Comparison of ENCODE assay signal across 16 mouse cellular contexts in genomic region chr5:139405478-139405877, GRCm38 (mm10). TPM values are rescaled to one million over a fixed set of nuclear protein-coding genes. Genes with fewer than 3 reads are reported as not detected.
DNase-seq lines count a peak whose midpoint lies in the region; ATAC-seq and TF ChIP-seq lines count a peak whose summit lies in the region.
"Had no signal": no experiment of that assay in that cellular context is flagged by ENCODE, and none has a peak within 500 bp of the region (broad histone marks: within the 10 kb centered on the region; RNA-seq: fewer than 3 reads in every experiment).

No protein-coding gene starts in this region.

- 78% methylated on average over 7 of the region's 7 CpGs for WGBS in heart, embryonic 10.5 days
- 52% methylated on average over 7 of the region's 7 CpGs for WGBS in liver, embryonic 11.5 days
- WGBS in stomach, postnatal 0 days, result 74% methylated on average over 7 of the region's 7 CpGs

- TF ChIP-seq CTCF in stomach, postnatal 0 days (IDR thresholded peaks at IDR 0.05; ENCODE audit: low read depth), result no peak

- ATAC-seq in liver, embryonic 11.5 days (replicated peaks; ENCODE audit: low FRiP score), result 0 out of 2 replicates have a peak, but pooled peaks have one; percentile 42
- no peak for ATAC-seq in stomach, postnatal 0 days (ENCODE audit: low FRiP score, low TSS enrichment)

- peaks cover 31% of the 10 kb centered on the region for H3K27me3 ChIP-seq in heart, embryonic 10.5 days (ENCODE audit: insufficient read depth, poor library complexity, severe bottlenecking)
- H3K27me3 ChIP-seq in liver, embryonic 11.5 days (replicated peaks; ENCODE audit: control insufficient read depth, insufficient read depth, low read length), result no peaks in the 10 kb centered on the region
- H3K27me3 ChIP-seq in stomach, postnatal 0 days (ENCODE audit: control insufficient read depth, insufficient read depth, low read length), result no peaks in the 10 kb centered on the region
- H3K27me3 ChIP-seq: lung, embryonic 15.5 days had no signal

- H3K36me3 ChIP-seq in heart, embryonic 10.5 days, result no peaks in the 10 kb centered on the region
- H3K36me3 ChIP-seq in liver, embryonic 11.5 days (ENCODE audit: control insufficient read depth, insufficient read depth, low read length), result no peaks in the 10 kb centered on the region
- no peaks in the 10 kb centered on the region for H3K36me3 ChIP-seq in stomach, postnatal 0 days (ENCODE audit: control insufficient read depth, insufficient read depth, low read length)
- H3K36me3 ChIP-seq: lung, embryonic 15.5 days had no signal

- TF ChIP-seq EP300 in stomach, postnatal 0 days (optimal IDR thresholded peaks at IDR 0.05), result no peak

- H3K9me3 ChIP-seq in heart, embryonic 10.5 days, result no peaks in the 10 kb centered on the region
- H3K9me3 ChIP-seq in liver, embryonic 11.5 days (ENCODE audit: control insufficient read depth, low read length), result no peaks in the 10 kb centered on the region
- no peaks in the 10 kb centered on the region for H3K9me3 ChIP-seq in stomach, postnatal 0 days (ENCODE audit: control insufficient read depth, low read length)
- H3K9me3 ChIP-seq: lung, embryonic 15.5 days had no signal

- DNase-seq in heart, embryonic 10.5 days (ENCODE audit: low spot score), result no peak
- no peak for DNase-seq in heart, postnatal 25 days (ENCODE audit: low spot score)
- DNase-seq in retina, embryonic 14.5 days (ENCODE audit: low spot score), result peak; percentile 37
- DNase-seq in retina, postnatal 1 day, result no peak
- no peak for DNase-seq in liver, embryonic 11.5 days (ENCODE audit: low spot score)
- DNase-seq in stomach, postnatal 0 days (ENCODE audit: low spot score), result no peak
- no peak for DNase-seq in layer of hippocampus, adult 9-10 months (ENCODE audit: low spot score)
- DNase-seq in urinary bladder, postnatal 4 days (ENCODE audit: low spot score in 2 of 2), result no peak
- DNase-seq: adrenal gland, adult 8-10 months; B cell, adult 2 months; cerebellum, postnatal 25 days had no signal

- H3K4me2 ChIP-seq in liver, embryonic 11.5 days, result peak overlapping the region; percentile 16
- H3K4me2 ChIP-seq in stomach, postnatal 0 days (replicated peaks; ENCODE audit: low read depth), result 0 out of 2 replicates have a peak overlapping the region, but pooled peaks have one; percentile 3
- H3K4me2 ChIP-seq: lung, embryonic 15.5 days had no signal

- H3K9ac ChIP-seq in liver, embryonic 11.5 days (ENCODE audit: low read depth, low read length), result peak overlapping the region; percentile 46; the same call in 1 of the 2 replicates
- no peak overlapping the region for H3K9ac ChIP-seq in stomach, postnatal 0 days (ENCODE audit: low read length)
- H3K9ac ChIP-seq: lung, embryonic 15.5 days had no signal

- no peak overlapping the region for H3K4me3 ChIP-seq in heart, embryonic 10.5 days
- H3K4me3 ChIP-seq in liver, embryonic 11.5 days (ENCODE audit: low read depth, low read length), result no peak overlapping the region
- H3K4me3 ChIP-seq in stomach, postnatal 0 days (ENCODE audit: low read depth, low read length), result no peak overlapping the region
- H3K4me3 ChIP-seq: lung, embryonic 15.5 days had no signal

- peak overlapping the region; percentile 48 for H3K27ac ChIP-seq in heart, embryonic 10.5 days
- peak overlapping the region; percentile 71; the same call in 1 of the 2 replicates for H3K27ac ChIP-seq in liver, embryonic 11.5 days (ENCODE audit: low read depth, low read length)
- H3K27ac ChIP-seq in stomach, postnatal 0 days (replicated peaks), result no peak overlapping the region
- H3K27ac ChIP-seq: lung, embryonic 15.5 days had no signal

- intact Hi-C loops in heart, postnatal 25 days (cut with DNase I), result loop anchor here (5.0 kb wide), 1 partner anchor 77 kb away; the partner anchor contains the start of gene Zfand2a

- peaks cover 49% of the 10 kb centered on the region for H3K4me1 ChIP-seq in heart, embryonic 10.5 days
- H3K4me1 ChIP-seq in liver, embryonic 11.5 days (replicated peaks; ENCODE audit: control insufficient read depth, insufficient read depth, low read length), result peaks cover 29% of the 10 kb centered on the region
- peaks cover 3% of the 10 kb centered on the region; the same call in 1 of the 2 replicates for H3K4me1 ChIP-seq in stomach, postnatal 0 days (replicated peaks; ENCODE audit: control insufficient read depth, insufficient read depth)

RNA-seq across cellular contexts. Expression of gene C130050O18Rik, which starts 0.4 kb away (rescaled TPM):
- 0.28 and 0.45 TPM in 2 replicates for polyA plus RNA-seq in heart, embryonic 10.5 days (2016; fragmentation: Nextera tagmentation; extraction: Ambion mirVana)
- under 1 TPM; 0.70 to 0.78 TPM for total RNA-seq in heart, postnatal 25 days (2021)
- 1.5 and 1.6 TPM in 2 replicates for polyA plus RNA-seq in liver, embryonic 11.5 days (2014; fragmentation: Nextera tagmentation; extraction: Ambion mirVana)
- polyA plus RNA-seq in stomach, postnatal 0 days (2015; fragmentation: Nextera tagmentation; extraction: Ambion mirVana), result 0.41 and 0.46 TPM in 2 replicates

RNA-seq across cellular contexts. Expression of gene Gper1, which starts 17.5 kb away (rescaled TPM):
- 0.26 and 0.36 TPM in 2 replicates for polyA plus RNA-seq in heart, embryonic 10.5 days (2016; fragmentation: Nextera tagmentation; extraction: Ambion mirVana)
- total RNA-seq in heart, postnatal 25 days (2021), result 1 to 10 TPM; 1.3 to 2.1 TPM
- 0.38 and 0.58 TPM in 2 replicates for polyA plus RNA-seq in liver, embryonic 11.5 days (2014; fragmentation: Nextera tagmentation; extraction: Ambion mirVana)
- polyA plus RNA-seq in stomach, postnatal 0 days (2015; fragmentation: Nextera tagmentation; extraction: Ambion mirVana), result 2.8 and 3.2 TPM in 2 replicates
- total RNA-seq: hematopoietic stem cell, adult 5-6 weeks had no signal

RNA-seq across cellular contexts. Expression of gene Gpr146, which starts 28.0 kb away (rescaled TPM):
- 5.6 and 5.7 TPM in 2 replicates for polyA plus RNA-seq in heart, embryonic 10.5 days (2016; fragmentation: Nextera tagmentation; extraction: Ambion mirVana)
- total RNA-seq in heart, postnatal 25 days (2021), result 10 to 100 TPM; 35.3 to 58.5 TPM
- polyA plus RNA-seq in liver, embryonic 11.5 days (2014; fragmentation: Nextera tagmentation; extraction: Ambion mirVana), result 13.4 and 15.1 TPM in 2 replicates
- 3.5 TPM in 2 replicates for polyA plus RNA-seq in stomach, postnatal 0 days (2015; fragmentation: Nextera tagmentation; extraction: Ambion mirVana)

RNA-seq across cellular contexts. Expression of gene Cyp2w1, which starts 53.1 kb away (rescaled TPM):
- not detected in 2 replicates for polyA plus RNA-seq in heart, embryonic 10.5 days (2016; fragmentation: Nextera tagmentation; extraction: Ambion mirVana)
- total RNA-seq in heart, postnatal 25 days (2021), result not detected
- polyA plus RNA-seq in liver, embryonic 11.5 days (2014; fragmentation: Nextera tagmentation; extraction: Ambion mirVana), result not detected in 2 replicates
- 4.8 and 8.5 TPM in 2 replicates for polyA plus RNA-seq in stomach, postnatal 0 days (2015; fragmentation: Nextera tagmentation; extraction: Ambion mirVana)
- total RNA-seq: adrenal gland, adult 8-10 months; gastrocnemius, adult 18-20 months; hematopoietic stem cell, adult 5-6 weeks; layer of hippocampus, adult 18-20 months; monocyte, adult 5-6 weeks had no signal
- polyA plus RNA-seq: lung, embryonic 15.5 days had no signal

RNA-seq across cellular contexts. Expression of gene Cox19, which starts 54.3 kb away (rescaled TPM):
- polyA plus RNA-seq in heart, embryonic 10.5 days (2016; fragmentation: Nextera tagmentation; extraction: Ambion mirVana), result 76.3 and 93.2 TPM in 2 replicates
- 10 to 100 TPM; 82.2 to 91.1 TPM for total RNA-seq in heart, postnatal 25 days (2021)
- 98.1 and 103 TPM in 2 replicates for polyA plus RNA-seq in liver, embryonic 11.5 days (2014; fragmentation: Nextera tagmentation; extraction: Ambion mirVana)
- polyA plus RNA-seq in stomach, postnatal 0 days (2015; fragmentation: Nextera tagmentation; extraction: Ambion mirVana), result 109 and 114 TPM in 2 replicates
